Mouse (Mus musculus): ENCODE measurements around the gene 4931440F15Rik. TPM values are rescaled to one million over a fixed set of nuclear protein-coding genes. Genes with fewer than 3 reads are reported as not detected.
A peak's percentile ranks its signal among the peaks of the same experiment; 100 is the strongest.

4931440F15Rik gene
- polyA plus RNA-seq, 1 experiment: 0.03 TPM

GRCm38 (mm10) chr11:29787473-29787872, 38.0 kb downstream of the 4931440F15Rik start:
- Histone ChIP-seq H3K4me3 (ENCODE audit: low read depth, low read length) (no peak overlapping the region), H3K4me1 (ENCODE audit: control insufficient read depth, insufficient read depth, insufficient read length, low read length) (peaks cover 2% of the 10 kb centered on the region; the same call in 1 of the 2 replicates), H3K27me3 (ENCODE audit: control insufficient read depth, insufficient read depth, low read length) (no peaks in the 10 kb centered on the region), H3K27ac (ENCODE audit: insufficient read depth, low read depth, low read length) (peak overlapping the region; percentile 28; the same call in 1 of the 2 replicates), H3K36me3 (ENCODE audit: control insufficient read depth, insufficient read depth, low read length) (no peaks in the 10 kb centered on the region)
- WGBS: 11% methylated on average over 5 of the region's 5 CpGs
- TF ChIP-seq POLR2A (IDR thresholded peaks at IDR 0.05; ENCODE audit: low read depth, low read length): no peak
- TF ChIP-seq CTCF (IDR thresholded peaks at IDR 0.05; ENCODE audit: extremely low read depth, insufficient read length, insufficient replicate concordance, low read depth, low read length): no peak

GRCm38 (mm10) chr11:29786583-29787219, 38.8 kb downstream of the 4931440F15Rik start:
- Histone ChIP-seq H3K4me1 (ENCODE audit: control insufficient read depth, insufficient read depth, insufficient read length, low read length) (peaks cover 2% of the 10 kb centered on the region; the same call in 1 of the 2 replicates), H3K27ac (ENCODE audit: insufficient read depth, low read depth, low read length) (no peak overlapping the region), H3K27me3 (ENCODE audit: control insufficient read depth, insufficient read depth, low read length) (no peaks in the 10 kb centered on the region), H3K36me3 (ENCODE audit: control insufficient read depth, insufficient read depth, low read length) (no peaks in the 10 kb centered on the region), H3K4me3 (ENCODE audit: low read depth, low read length) (no peak overlapping the region)
- WGBS: 67% methylated on average over 6 of the region's 6 CpGs
- no peak for TF ChIP-seq POLR2A (IDR thresholded peaks at IDR 0.05; ENCODE audit: low read depth, low read length)
- TF ChIP-seq CTCF (IDR thresholded peaks at IDR 0.05; ENCODE audit: extremely low read depth, insufficient read length, insufficient replicate concordance, low read depth, low read length): no peak

GRCm38 (mm10) chr11:29779409-29780026, 46.0 kb downstream of the 4931440F15Rik start:
- no peak overlapping the region for H3K27ac ChIP-seq (ENCODE audit: insufficient read depth, low read depth, low read length)
- H3K4me3 ChIP-seq (ENCODE audit: low read depth, low read length): no peak overlapping the region
- WGBS: 50% methylated on average over 2 of the region's 2 CpGs
- no peaks in the 10 kb centered on the region for H3K27me3 ChIP-seq (ENCODE audit: control insufficient read depth, insufficient read depth, low read length)
- no peaks in the 10 kb centered on the region for H3K36me3 ChIP-seq (ENCODE audit: control insufficient read depth, insufficient read depth, low read length)
- H3K4me1 ChIP-seq (ENCODE audit: control insufficient read depth, insufficient read depth, insufficient read length, low read length): no peaks in the 10 kb centered on the region
- TF ChIP-seq POLR2A (IDR thresholded peaks at IDR 0.05; ENCODE audit: low read depth, low read length) (no peak), CTCF (IDR thresholded peaks at IDR 0.05; ENCODE audit: extremely low read depth, insufficient read length, insufficient replicate concordance, low read depth, low read length) (no peak)

GRCm38 (mm10) chr11:29778936-29779335, 46.5 kb downstream of the 4931440F15Rik start:
- WGBS: 70% methylated on average over 3 of the region's 3 CpGs
- H3K4me1 ChIP-seq (ENCODE audit: control insufficient read depth, insufficient read depth, insufficient read length, low read length): no peaks in the 10 kb centered on the region

GRCm38 (mm10) chr11:29777964-29778363, 47.5 kb downstream of the 4931440F15Rik start:
- Histone ChIP-seq H3K4me3 (ENCODE audit: low read depth, low read length) (no peak overlapping the region), H3K36me3 (ENCODE audit: control insufficient read depth, insufficient read depth, low read length) (no peaks in the 10 kb centered on the region)
- TF ChIP-seq CTCF (IDR thresholded peaks at IDR 0.05; ENCODE audit: extremely low read depth, insufficient read length, insufficient replicate concordance, low read depth, low read length) (no peak), POLR2A (IDR thresholded peaks at IDR 0.05; ENCODE audit: low read depth, low read length) (no peak)

More at GRCm38 (mm10) chr11:29778936-29779335, 46.5 kb downstream of the 4931440F15Rik start:
- Histone ChIP-seq H3K4me3 (ENCODE audit: low read depth, low read length) (no peak overlapping the region), H3K36me3 (ENCODE audit: control insufficient read depth, insufficient read depth, low read length) (no peaks in the 10 kb centered on the region), H3K27me3 (ENCODE audit: control insufficient read depth, insufficient read depth, low read length) (no peaks in the 10 kb centered on the region), H3K27ac (ENCODE audit: insufficient read depth, low read depth, low read length) (no peak overlapping the region)
- no peak for TF ChIP-seq POLR2A (IDR thresholded peaks at IDR 0.05; ENCODE audit: low read depth, low read length)
- no peak for TF ChIP-seq CTCF (IDR thresholded peaks at IDR 0.05; ENCODE audit: extremely low read depth, insufficient read length, insufficient replicate concordance, low read depth, low read length)

GRCm38 (mm10) chr11:29774760-29775159, 50.7 kb downstream of the 4931440F15Rik start:
- no peak overlapping the region for H3K27ac ChIP-seq (ENCODE audit: insufficient read depth, low read depth, low read length)
- 76% methylated on average over 2 of the region's 2 CpGs for WGBS
- no peaks in the 10 kb centered on the region for H3K4me1 ChIP-seq (ENCODE audit: control insufficient read depth, insufficient read depth, insufficient read length, low read length)
- H3K36me3 ChIP-seq (ENCODE audit: control insufficient read depth, insufficient read depth, low read length): no peaks in the 10 kb centered on the region
- H3K27me3 ChIP-seq (ENCODE audit: control insufficient read depth, insufficient read depth, low read length): no peaks in the 10 kb centered on the region
- no peak overlapping the region for H3K4me3 ChIP-seq (ENCODE audit: low read depth, low read length)
- TF ChIP-seq CTCF (IDR thresholded peaks at IDR 0.05; ENCODE audit: extremely low read depth, insufficient read length, insufficient replicate concordance, low read depth, low read length) (no peak), POLR2A (IDR thresholded peaks at IDR 0.05; ENCODE audit: low read depth, low read length) (no peak)

More at GRCm38 (mm10) chr11:29777964-29778363, 47.5 kb downstream of the 4931440F15Rik start:
- no peaks in the 10 kb centered on the region for H3K4me1 ChIP-seq (ENCODE audit: control insufficient read depth, insufficient read depth, insufficient read length, low read length)
- no peak overlapping the region for H3K27ac ChIP-seq (ENCODE audit: insufficient read depth, low read depth, low read length)
- no peaks in the 10 kb centered on the region for H3K27me3 ChIP-seq (ENCODE audit: control insufficient read depth, insufficient read depth, low read length)

GRCm38 (mm10) chr11:29774296-29774695, 51.2 kb downstream of the 4931440F15Rik start:
- no peak for TF ChIP-seq CTCF (IDR thresholded peaks at IDR 0.05; ENCODE audit: extremely low read depth, insufficient read length, insufficient replicate concordance, low read depth, low read length)
- no peak for TF ChIP-seq POLR2A (IDR thresholded peaks at IDR 0.05; ENCODE audit: low read depth, low read length)

More at GRCm38 (mm10) chr11:29774296-29774695, 51.2 kb downstream of the 4931440F15Rik start:
- H3K4me3 ChIP-seq (ENCODE audit: low read depth, low read length): no peak overlapping the region
- no peaks in the 10 kb centered on the region for H3K4me1 ChIP-seq (ENCODE audit: control insufficient read depth, insufficient read depth, insufficient read length, low read length)
- 65% methylated on average over 2 of the region's 2 CpGs for WGBS
- no peak overlapping the region for H3K27ac ChIP-seq (ENCODE audit: insufficient read depth, low read depth, low read length)
- no peaks in the 10 kb centered on the region for H3K36me3 ChIP-seq (ENCODE audit: control insufficient read depth, insufficient read depth, low read length)
- H3K27me3 ChIP-seq (ENCODE audit: control insufficient read depth, insufficient read depth, low read length): no peaks in the 10 kb centered on the region

Other genes with a start within 250 kb of the 4931440F15Rik start
- gene Rtn4, start 132.7 kb downstream of the 4931440F15Rik start, polyA plus RNA-seq (2012; rRNA removed): 27.5 and 48.0 TPM in 2 replicates
- 0.33 and 0.49 TPM in 2 replicates for gene Eml6, start 200.4 kb upstream of the 4931440F15Rik start, polyA plus RNA-seq (2012; rRNA removed)